Mouse (Mus musculus): ENCODE results near the gene Hoxc8.

GRCm38 (mm10) chr15:102965003-102965891 lies 25.2 kb upstream of the Hoxc8 start:
- no peak for TF ChIP-seq POLR2A (IDR thresholded peaks at IDR 0.05; ENCODE audit: low read depth, low read length)
- no peak for TF ChIP-seq CTCF (IDR thresholded peaks at IDR 0.05; ENCODE audit: extremely low read depth, insufficient read depth, insufficient read length, insufficient replicate concordance)

All from spleen, adult 2 months (tissue).